Mouse (Mus musculus) right cerebral cortex, postnatal 36 days (tissue): ENCODE measurements around the gene D8Ertd738e.

Experiments used
- DNase-seq, 2 experiments: peaks; one replicate each; pipeline ENCODE4 v3.0.0; 2022; ENCODE audit warnings: low spot score in 2 of 2, mixed read lengths in 1 of 2

D8Ertd738e gene

DNA sequence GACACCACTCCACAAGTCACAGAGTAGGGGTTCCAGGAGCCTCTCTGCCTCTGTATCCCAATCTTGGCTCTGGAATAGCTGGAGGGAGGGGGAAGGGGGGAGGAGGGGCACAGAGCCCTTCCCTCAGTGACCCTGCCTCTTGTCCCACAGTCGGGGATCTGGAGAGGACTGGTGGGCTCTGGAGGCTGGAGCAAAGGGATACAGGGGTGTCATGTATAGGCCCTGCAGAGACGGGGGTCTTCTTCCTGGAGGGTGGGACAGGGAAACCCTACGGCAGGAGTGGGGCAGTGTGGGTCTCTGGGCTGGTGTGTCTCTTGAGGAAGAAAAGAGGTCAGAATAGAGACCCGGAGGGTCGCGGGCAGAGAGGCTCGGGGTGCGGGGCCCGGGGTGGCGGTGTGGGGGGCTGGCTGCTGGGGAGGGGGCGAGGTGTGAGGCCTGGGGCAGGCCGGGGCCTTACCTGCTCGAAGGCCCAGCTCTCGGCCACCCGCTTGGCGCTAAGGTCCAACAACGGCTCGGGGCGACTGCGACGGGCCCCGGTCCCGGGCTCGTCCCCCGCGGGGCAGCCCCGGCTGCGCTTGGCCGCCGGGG lies 13.0 kb downstream of the D8Ertd738e start:
- no peak for DNase-seq

DNA sequence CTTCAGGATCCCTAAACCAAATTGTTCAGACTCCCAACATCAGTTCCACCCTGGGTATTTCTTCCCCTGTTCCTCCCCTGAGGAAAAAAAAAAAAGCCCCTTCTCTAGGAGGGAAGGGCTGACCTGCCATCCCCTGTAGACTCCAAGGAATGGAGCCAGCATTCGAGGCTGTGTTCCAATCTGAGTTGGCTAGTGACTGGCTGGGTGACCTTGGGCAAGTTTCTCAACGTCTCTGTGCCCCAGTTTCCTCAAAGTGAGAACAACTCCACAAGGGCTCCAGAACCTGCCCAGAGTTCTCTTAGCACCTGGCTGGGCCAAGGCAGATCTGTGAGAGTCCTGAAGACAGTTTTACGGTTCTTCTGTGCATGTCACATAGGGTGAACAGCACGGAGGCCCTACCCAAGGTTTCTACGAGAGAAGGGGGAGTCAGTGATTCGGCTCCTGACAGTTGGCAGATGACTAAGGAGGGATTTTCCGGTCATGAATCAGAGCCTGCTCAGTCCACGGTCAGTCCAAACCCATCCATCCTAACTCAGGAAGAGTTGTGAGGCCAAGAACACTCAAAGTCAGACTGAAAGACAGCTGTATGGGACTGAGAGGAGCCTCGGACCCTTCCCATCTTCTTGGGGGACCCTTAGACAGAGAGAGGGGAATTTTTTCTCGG lies 13.6 kb downstream of the D8Ertd738e start:
- no peak for DNase-seq

DNA sequence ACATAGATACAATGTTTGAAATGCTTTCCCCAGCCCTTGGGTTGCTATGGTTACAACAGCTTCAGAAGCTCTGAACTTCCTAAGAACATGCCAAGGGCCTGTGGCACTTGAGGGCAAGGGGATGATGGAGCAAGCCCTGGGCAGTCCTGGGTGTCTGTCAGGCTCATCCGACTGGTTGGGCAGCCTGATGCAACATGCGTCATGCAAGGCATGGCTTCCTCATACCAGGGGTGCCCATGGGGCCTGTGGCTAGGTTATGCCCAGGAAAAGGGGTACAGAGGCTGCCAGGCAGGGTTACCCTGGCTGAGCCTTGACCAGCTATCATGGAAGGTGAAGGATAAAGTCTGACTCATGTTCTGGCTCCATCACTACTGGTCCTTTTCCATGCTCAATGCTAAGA lies 16.5 kb downstream of the D8Ertd738e start:
- no peak for DNase-seq

DNA sequence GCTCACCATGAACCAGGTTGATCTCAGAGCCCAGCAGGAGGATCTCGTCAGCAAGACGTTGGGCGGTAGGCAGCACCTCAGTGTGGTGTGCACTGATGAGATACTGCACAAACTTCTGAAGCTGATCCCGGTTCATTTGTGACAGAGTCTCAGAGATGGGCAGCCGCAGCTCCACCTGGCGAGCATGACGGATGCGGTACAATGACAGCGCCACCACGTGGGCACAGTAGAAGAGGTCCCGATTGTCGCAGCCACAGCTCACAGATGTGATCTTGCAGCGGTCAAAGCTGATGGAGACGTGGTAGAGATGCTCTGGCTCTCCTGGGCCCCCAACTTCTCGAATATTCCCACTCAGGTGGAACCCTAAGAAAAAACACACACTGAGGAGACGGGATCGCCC lies 18.8 kb downstream of the D8Ertd738e start:
- no peak for DNase-seq

DNA sequence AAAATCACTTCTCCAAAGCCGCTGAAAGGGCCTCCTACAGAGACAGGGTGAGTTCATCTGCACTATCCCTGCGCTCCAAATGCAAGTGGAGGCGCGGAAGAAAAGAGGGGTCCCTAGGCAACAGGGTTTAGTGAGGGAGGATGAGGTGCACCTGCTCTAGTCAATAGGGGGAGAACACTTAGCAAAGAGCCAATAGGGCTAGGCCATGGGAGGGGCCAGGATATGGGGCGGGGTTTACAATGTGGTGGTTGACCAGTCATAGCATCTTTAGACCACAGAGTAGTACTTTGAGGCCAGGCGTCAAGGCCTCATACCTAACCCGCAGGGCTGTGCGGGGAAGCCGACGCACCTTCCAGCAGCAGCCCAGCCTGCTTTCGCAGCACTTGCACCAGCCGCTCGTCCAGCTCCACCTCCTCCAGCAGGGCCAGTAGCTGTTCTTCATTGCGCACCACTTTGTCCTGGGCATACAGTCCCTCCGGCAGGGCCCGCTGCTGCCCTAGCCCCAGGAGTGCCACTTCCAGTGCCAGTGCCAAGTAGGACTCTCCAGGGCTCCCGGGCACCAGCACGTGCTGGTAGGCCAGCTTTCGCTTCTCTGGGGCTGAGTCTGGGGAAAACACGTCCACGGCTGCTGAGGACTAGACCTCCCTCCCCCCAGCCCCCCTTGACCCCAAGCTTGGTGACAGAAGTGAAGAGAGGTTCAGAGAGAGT lies 26.0 kb downstream of the D8Ertd738e start:
- no peak for DNase-seq

DNA sequence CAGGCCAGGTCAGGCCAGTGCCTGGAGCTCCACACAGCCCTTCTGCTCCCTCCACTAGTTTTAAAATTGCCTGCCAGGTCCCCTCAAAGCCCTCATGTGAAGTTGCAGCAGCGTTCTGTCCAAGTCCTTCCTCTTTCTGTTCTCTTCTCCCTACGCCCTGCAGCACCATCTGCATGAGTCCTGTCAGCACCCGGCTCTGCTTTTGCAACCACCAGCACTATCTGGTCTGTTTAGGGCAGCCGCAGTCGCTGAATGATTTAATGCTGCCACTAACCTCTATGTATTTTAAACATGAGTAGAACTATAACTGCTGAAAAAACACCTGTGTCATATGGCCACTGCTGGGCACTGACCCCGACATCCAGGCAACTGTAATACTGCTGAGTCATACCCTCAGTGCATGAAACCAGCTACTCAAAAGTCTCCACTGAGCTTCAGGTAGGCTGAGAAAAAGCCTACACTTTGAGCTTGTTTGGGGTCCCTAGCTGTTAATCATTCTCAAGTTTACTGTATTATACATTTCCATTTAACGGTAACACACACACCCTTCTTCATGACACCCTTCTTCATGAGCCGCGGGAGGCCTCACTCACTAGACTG lies 26.9 kb downstream of the D8Ertd738e start:
- DNase-seq, result no peak

DNA sequence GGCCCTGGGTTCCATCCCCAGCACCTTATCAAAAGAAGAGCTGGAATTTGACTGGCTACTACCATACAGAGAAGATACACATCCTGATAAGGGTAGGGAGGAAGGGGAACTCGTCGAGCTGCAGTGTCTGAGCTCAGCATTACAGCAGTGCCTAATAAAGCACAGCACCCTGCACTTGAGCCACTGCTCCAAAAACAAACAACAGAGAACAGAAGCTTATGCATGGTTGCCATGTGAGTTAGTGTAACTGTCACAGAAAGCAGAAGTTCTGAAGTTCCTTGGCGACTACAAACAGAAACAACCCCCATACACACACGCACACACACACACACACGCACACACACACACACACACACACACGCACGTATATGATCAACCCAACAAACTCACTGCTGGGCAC lies 29.4 kb downstream of the D8Ertd738e start:
- no peak for DNase-seq

DNA sequence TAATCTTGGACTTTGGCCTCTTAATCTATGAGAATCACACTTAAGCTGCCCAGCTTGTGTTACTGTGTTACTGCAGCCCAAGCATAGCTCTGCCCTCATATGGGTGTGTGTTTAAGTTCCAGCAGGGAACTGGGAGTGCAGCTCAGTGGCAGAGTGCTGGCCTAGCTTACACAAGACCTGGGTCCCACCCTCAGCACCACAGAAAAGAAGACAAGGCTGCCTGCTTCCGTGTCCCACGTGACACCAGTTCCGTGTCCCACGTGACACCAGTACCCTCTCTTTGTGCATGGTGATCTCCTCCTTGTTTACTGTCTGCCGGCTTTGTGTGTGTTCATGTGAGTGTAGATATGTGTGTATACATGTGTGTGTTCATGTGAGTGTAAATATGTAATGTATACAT lies 31.4 kb downstream of the D8Ertd738e start:
- no peak for DNase-seq

DNA sequence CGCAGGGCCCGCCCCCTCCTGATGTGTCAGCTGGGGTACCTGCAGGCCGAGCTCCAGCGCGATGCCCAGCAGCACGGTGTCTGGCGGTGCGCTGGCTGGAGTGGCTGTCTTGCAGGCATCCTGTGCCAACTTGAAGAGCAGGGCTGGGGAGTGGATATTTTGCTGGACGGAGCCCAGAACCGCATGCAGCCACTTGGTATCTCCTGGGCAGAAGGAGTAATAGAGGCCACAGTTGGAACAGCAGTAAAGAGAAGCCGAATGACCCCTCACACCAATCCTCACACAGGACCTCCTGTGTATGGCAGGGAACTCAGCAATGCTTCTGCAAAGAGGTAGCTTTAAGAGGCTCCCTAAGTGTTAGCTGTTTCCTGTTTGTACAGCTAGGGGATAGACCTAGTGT lies 32.3 kb downstream of the D8Ertd738e start:
- no peak for DNase-seq

DNA sequence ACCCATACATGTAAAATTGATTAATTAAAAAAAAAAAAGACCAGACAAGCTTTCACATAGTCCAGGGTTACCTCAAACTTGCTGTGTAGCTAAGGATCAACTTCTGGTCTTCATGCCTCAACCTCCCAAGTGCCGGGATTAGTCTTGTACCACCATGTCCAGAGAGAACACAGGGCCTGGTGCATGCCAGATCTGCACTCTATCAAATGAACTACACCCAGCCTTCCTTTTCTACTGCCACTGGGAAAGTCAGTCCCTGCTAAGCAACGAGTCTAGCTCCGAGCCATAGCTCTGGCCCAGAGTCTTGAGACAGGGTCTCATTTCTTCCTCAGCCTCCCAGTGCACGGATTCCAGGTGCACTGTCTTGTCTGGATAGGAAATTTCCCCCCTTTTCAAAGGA lies 36.2 kb downstream of the D8Ertd738e start:
- DNase-seq, result no peak

DNA sequence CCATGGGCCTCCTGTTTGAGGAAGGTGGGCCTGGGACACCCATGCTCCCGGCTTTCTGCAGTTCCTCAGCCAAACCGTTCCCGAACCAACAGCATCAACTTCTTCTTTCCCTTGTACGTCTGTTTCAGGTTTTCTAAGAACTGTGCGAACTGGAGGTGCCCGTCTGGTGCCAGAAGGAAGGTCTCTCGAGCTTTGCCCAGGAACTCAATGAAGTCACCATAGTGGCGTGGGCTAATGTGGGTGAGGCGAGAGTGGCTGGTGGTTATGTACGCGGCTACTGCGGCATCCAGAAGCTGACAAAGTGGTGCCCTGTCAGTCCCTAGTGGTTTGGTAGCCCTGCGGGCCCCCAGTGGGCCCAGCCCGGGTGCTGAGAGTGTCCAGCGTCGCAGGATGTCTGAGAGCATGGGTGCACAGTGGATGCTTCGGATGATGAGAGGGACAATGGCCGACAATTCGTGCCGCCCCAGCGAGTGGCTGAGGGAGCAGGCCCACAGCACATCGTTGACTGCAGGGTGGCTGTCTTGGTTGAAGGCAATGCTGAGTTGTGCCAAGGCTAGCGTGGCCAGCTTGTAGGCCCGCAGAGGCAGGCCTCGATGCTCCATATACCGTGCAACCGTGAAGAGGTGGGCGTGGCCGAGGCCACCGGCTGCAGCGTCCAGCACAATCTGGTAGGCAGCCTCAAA lies 37.5 kb downstream of the D8Ertd738e start:
- no peak for DNase-seq

DNA sequence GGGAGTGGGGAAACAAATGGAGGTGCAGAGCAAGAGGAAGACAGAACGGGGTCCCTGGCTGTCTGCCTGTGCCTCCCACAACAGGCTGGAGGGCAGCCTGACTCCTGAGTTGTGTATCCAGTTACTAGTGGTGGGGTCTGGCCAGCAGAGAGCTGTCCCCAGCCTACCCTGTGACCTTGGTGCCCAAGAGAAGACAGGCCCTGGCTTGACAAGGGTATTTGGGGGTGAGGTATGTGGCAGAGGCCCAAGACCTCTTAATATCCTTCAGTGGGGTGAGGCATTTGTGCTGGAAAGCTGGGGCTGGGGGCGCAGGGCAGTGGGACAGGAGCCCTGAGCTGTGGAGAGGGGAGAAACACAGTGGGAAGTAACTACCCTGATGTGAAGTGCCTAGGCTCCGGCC lies 38.3 kb downstream of the D8Ertd738e start:
- no peak for DNase-seq

DNA sequence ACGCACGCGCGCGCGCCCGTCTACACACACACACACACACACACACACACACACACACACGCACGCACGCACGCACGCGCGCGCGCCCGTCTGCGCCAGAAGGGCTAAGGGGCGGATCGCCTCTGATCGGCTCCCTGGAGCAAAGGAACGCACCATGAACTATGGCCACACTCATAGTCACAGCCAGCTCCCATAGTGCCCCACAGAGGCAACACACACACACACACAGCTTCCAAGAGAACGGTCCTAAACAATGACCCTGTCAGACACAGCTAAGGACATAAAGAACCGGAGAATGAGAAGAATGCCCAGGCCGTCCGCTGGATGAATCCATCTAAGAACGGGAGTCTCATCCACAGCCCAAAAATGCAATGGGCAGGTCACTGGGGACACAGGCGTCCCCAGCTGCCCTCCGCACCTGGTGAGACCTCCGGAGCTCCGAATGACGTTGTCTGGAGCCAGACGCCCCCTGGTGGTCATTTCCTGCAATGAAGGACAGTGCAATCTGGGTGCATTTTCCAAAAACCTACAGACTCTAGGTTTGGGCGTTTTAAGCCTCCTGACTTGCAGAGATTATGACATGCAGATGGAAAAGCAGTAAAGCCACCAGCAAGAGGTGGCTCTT lies 39.2 kb downstream of the D8Ertd738e start:
- peak; percentile 66 to 69 for DNase-seq

DNA sequence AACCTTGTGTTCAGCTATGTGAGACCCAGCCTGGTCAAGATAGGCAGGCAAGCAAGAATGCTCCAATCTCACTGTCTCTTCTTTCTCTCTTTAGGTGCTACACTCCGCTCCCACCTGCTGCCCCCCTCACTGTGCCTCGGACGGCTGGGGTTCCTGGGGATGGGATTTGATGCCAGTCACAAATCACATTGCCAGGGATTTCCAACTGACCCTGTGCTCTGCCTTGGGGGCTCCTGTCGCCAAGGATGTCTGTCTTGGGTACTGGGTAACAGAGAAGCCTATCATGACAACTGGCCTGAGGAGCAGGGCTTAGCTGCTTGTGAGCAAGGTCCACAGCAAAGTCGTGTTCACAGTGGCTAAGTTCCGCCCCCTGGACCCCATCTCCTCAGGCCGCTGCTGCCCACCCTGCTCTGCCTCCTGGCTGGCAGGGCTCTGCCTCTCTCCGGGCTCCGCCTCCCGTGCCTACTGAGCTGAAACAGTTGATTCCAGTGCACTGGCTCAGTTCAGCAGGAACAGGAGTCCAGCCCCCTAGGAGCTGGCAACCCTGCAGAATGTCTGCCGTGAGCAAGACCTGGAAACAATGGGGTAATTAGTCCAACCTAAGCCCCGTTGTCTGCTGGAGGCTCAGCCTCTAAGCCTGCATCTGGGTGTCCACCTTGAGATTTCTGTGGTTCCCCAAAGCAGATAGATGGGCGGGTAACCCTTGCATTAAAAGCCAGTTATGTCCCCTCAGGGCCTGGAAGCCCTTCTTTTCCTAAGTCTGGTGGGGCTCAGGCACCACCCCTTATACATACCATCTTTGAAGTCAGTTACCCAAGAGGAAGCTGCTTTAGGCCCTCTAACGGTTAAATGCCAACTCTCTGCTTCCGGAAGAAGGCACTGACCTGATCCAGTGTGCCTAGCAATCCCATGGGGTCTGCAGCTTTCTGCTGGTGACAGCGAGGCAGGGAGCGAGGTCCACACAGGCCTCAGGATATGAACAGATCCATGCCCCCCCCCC lies 40.8 kb downstream of the D8Ertd738e start:
- no peak for DNase-seq

DNA sequence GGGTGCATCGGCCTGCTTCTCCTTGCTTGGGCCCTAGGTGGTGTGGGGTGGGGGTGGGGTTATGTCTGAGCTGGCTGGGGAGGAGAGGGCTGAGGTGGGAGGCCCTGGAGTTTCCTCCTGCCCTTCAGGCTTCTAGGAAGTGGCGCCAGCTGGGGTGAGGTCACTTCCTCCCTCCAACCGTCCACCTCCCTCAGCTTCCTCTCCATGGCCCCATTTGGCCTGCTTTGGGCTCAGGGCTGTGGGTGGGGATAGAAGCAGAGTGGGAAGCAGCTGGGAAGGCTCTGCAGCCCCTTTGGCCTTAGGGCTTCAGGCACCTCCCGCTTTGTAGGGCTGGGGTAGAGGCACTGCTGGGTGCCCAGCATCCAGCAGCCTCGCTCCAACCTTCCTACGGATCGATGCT lies 41.7 kb downstream of the D8Ertd738e start:
- no peak for DNase-seq

DNA sequence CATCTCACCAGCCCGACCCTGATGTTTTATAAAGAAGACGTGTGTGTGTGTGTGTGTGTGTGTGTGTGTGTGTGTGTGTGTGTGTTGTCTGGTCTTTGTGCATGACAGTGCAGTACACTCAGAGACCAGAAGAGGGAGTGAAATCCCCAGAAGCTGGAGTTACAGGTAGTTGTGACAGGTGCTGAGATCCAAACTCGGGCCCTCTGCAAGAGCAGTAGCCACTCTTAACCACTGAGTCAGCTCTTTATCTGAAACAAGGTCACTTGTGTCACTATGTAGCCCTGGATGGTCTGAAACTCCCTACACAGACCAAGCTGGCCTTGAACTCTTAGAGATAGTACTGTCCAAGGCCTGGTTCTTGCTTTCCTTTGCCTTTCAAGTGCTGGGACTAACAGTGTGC lies 42.9 kb downstream of the D8Ertd738e start:
- no peak for DNase-seq

DNA sequence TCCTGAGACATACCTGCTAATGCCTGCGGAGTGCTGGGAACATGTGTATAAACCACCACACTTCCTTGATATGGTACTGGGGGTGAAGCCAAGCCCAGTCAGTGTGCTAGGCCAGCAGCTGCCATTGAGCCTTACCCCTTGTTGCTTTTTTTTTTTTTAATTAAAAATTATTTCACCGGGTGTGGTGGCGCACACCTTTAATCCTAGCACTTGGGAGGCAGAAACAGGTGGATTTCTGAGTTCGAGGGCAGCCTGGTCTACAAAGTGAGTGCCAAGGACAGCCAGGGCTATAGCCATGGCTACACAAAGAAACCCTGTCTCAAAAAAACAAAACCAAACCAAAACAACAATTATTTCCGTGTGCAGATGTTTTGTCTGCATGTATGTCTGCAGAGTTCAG lies 44.4 kb downstream of the D8Ertd738e start:
- DNase-seq, result no peak

DNA sequence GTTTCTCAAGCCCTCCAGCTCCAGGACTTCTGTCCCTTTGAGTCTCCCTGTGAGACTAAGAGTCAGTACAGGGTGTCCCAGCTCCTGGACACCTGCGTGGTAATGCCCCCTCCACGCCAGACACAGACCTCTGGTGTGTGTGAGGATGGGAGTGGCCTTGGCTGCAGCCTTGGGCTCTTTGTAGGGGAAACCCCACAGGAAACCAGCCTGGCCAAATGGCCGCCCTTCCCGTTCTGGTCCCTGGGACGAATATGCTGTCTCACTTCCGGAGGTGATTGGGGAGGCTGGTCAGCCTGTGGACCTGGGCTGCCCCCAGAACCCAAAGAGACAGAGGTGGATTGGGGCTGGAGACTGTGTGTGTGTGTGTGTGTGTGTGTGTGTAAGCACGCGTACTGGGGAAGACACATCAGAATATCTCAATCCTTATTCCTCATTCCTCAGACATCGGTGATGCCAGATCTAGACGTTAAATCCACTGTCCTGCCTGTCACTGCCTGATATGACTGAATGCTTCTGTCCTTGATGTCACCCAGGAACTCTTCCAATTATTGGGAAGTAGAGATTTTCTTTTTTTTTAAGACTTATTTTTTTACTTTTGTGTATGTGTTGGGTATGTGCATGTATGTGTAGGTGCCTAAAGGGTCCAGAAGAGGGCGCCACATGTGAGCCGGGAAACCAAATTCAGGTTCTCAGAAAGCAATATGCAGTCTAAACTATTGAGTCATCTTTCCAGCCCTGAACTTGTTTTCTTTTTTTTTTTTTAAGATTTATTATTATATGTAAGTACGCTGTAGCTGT lies 45.3 kb downstream of the D8Ertd738e start:
- no peak for DNase-seq
